14 mouse cellular contexts compared by ENCODE assay signal in genomic region chr6:89466053-89466708, GRCm38 (mm10).
A peak's percentile ranks its signal among the peaks of the same experiment; 100 is the strongest.
DNase-seq lines count a peak whose midpoint lies in the region; ATAC-seq lines count a peak whose summit lies in the region.
"Had no signal": no experiment of that assay in that cellular context is flagged by ENCODE, and none has a peak within 500 bp of the region (broad histone marks: within the 10 kb centered on the region; RNA-seq: fewer than 3 reads in every experiment).

No protein-coding gene starts in this region.

- no peaks in the 10 kb centered on the region for H3K36me3 ChIP-seq in forebrain, embryonic 14.5 days (ENCODE audit: control insufficient read depth, insufficient read depth, low read length)
- no peaks in the 10 kb centered on the region for H3K36me3 ChIP-seq in forebrain, embryonic 13.5 days (ENCODE audit: poor library complexity, severe bottlenecking)
- H3K36me3 ChIP-seq in midbrain, embryonic 14.5 days (ENCODE audit: control insufficient read depth, insufficient read depth, low read length) = no peaks in the 10 kb centered on the region
- H3K36me3 ChIP-seq: embryonic facial prominence, embryonic 12.5 days; liver, embryonic 12.5 days had no signal

- ATAC-seq in forebrain, embryonic 14.5 days = peak; percentile 40; the same call in 1 of the 2 replicates
- ATAC-seq in forebrain, embryonic 13.5 days = no peak
- no peak for ATAC-seq in midbrain, embryonic 14.5 days (ENCODE audit: low FRiP score, low TSS enrichment)
- ATAC-seq in inflammation-experienced regulatory T-cells, adult 6 months = no peak
- ATAC-seq: intestine, embryonic 16.5 days; liver, embryonic 12.5 days had no signal

- H3K4me3 ChIP-seq in forebrain, embryonic 14.5 days (ENCODE audit: low read depth, low read length) = no peak overlapping the region
- no peak overlapping the region for H3K4me3 ChIP-seq in forebrain, embryonic 13.5 days
- no peak overlapping the region for H3K4me3 ChIP-seq in midbrain, embryonic 14.5 days (replicated peaks; ENCODE audit: low read depth, low read length)
- H3K4me3 ChIP-seq: embryonic facial prominence, embryonic 12.5 days; liver, embryonic 12.5 days had no signal

- no peak overlapping the region for H3K27ac ChIP-seq in forebrain, embryonic 14.5 days (ENCODE audit: low read depth, low read length)
- H3K27ac ChIP-seq in forebrain, embryonic 13.5 days = no peak overlapping the region
- peak overlapping the region; percentile 66; the same call in 1 of the 2 replicates for H3K27ac ChIP-seq in midbrain, embryonic 14.5 days (replicated peaks; ENCODE audit: low read depth, low read length)
- H3K27ac ChIP-seq: embryonic facial prominence, embryonic 12.5 days; liver, embryonic 12.5 days had no signal

- peaks cover 3% of the 10 kb centered on the region; the same call in 1 of the 2 replicates for H3K4me1 ChIP-seq in forebrain, embryonic 14.5 days (ENCODE audit: control insufficient read depth, insufficient read depth, low read length)
- H3K4me1 ChIP-seq in forebrain, embryonic 13.5 days = peaks cover 11% of the 10 kb centered on the region
- peaks cover 10% of the 10 kb centered on the region; the same call in 1 of the 2 replicates for H3K4me1 ChIP-seq in midbrain, embryonic 14.5 days (ENCODE audit: control insufficient read depth, insufficient read depth, low read length)
- H3K4me1 ChIP-seq: embryonic facial prominence, embryonic 12.5 days; liver, embryonic 12.5 days had no signal

- H3K9me3 ChIP-seq in forebrain, embryonic 14.5 days (replicated peaks; ENCODE audit: control insufficient read depth, low read length) = no peaks in the 10 kb centered on the region
- H3K9me3 ChIP-seq in forebrain, embryonic 13.5 days (replicated peaks) = no peaks in the 10 kb centered on the region
- no peaks in the 10 kb centered on the region for H3K9me3 ChIP-seq in midbrain, embryonic 14.5 days (ENCODE audit: control insufficient read depth, low read length)
- H3K9me3 ChIP-seq: embryonic facial prominence, embryonic 12.5 days; liver, embryonic 12.5 days had no signal

- 76% methylated on average over 12 of the region's 12 CpGs for WGBS in forebrain, embryonic 14.5 days
- 74% methylated on average over 12 of the region's 12 CpGs for WGBS in forebrain, embryonic 13.5 days
- WGBS in midbrain, embryonic 14.5 days = 73% methylated on average over 12 of the region's 12 CpGs

- H3K27me3 ChIP-seq in forebrain, embryonic 14.5 days (replicated peaks; ENCODE audit: control insufficient read depth, insufficient read depth, low read length) = no peaks in the 10 kb centered on the region
- no peaks in the 10 kb centered on the region for H3K27me3 ChIP-seq in forebrain, embryonic 13.5 days
- H3K27me3 ChIP-seq in midbrain, embryonic 14.5 days (ENCODE audit: control insufficient read depth, insufficient read depth, low read length) = no peaks in the 10 kb centered on the region
- H3K27me3 ChIP-seq: embryonic facial prominence, embryonic 12.5 days; liver, embryonic 12.5 days had no signal

- peak; percentile 36 for DNase-seq in forebrain, embryonic 14.5 days (ENCODE audit: low spot score)
- DNase-seq in layer of hippocampus, adult 9-11 months = peak; percentile 42
- no peak for DNase-seq in layer of hippocampus, postnatal 10 days (ENCODE audit: low spot score in 2 of 2)
- DNase-seq in cerebellum, adult 18-20 months = peak; percentile 83 to 85
- no peak for DNase-seq in midbrain, embryonic 14.5 days
- no peak for DNase-seq in spleen, postnatal 10 days (ENCODE audit: low spot score in 2 of 2)
- DNase-seq: adrenal gland, postnatal 10 days; kidney, postnatal 10 days; lung, postnatal 14 days had no signal

- H3K9ac ChIP-seq in forebrain, embryonic 14.5 days (ENCODE audit: low read length) = no peak overlapping the region
- no peak overlapping the region for H3K9ac ChIP-seq in forebrain, embryonic 13.5 days
- no peak overlapping the region for H3K9ac ChIP-seq in midbrain, embryonic 14.5 days (replicated peaks; ENCODE audit: low read length)
- H3K9ac ChIP-seq: embryonic facial prominence, embryonic 12.5 days; liver, embryonic 12.5 days had no signal

- H3K4me2 ChIP-seq in forebrain, embryonic 14.5 days (ENCODE audit: low read length) = no peak overlapping the region
- H3K4me2 ChIP-seq in forebrain, embryonic 13.5 days = no peak overlapping the region
- H3K4me2 ChIP-seq in midbrain, embryonic 14.5 days (ENCODE audit: low read length) = no peak overlapping the region
- H3K4me2 ChIP-seq: embryonic facial prominence, embryonic 12.5 days; liver, embryonic 12.5 days had no signal

Comparison
In these comparisons a context has a peak if more than half of its experiments do, and no peak if none do; other contexts are left out.
1. DNase-seq: peak in forebrain, embryonic 14.5 days (single experiment), layer of hippocampus, adult 9-11 months (single experiment) and cerebellum, adult 18-20 months (2 of 2); none in layer of hippocampus, postnatal 10 days (0 of 2), midbrain, embryonic 14.5 days (single experiment) and spleen, postnatal 10 days (0 of 2).